ENCODE assay signal across 7 mouse cellular contexts in the genomic region with DNA sequence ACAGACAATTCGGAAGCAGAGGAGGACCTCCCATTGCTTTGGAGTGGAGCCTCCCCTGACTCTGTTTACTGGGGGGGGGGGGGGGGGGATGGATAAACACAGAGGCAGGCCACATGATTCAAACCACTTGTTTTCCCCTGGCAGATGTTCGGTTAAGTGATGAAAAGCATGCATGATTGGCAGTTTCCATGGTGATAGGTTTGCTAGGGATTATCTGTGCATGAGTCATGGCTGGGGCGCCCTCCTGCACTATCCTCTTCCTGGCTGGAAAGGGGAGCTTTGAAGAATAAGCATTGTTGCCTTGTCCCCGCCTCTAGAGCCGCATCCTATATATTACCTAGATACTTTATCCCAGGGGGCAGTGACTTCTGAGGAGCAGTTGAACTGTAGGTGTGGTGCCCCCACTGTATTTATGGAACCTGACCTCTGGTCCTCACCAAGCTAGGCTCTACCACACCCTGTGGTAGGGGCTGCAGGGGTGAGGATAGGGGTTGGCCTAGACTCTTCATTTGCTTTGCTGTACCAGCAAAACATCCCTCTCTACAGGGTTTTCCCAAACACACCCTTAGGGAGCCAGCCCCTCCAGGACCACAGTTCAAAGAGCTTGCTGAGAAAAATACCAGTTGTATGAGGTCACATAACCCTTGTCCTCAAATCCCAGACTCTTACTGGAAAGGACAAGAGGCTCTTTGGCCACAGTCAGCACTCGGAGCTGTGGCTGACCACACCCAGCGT.
A peak's percentile ranks its signal among the peaks of the same experiment; 100 is the strongest.
DNase-seq lines count a peak whose midpoint lies in the region; ATAC-seq and TF ChIP-seq lines count a peak whose summit lies in the region.

No protein-coding gene starts in this region.

- no peak overlapping the region for H3K9ac ChIP-seq in forebrain, postnatal 0 days
- H3K9ac ChIP-seq in intestine, embryonic 15.5 days = no peak overlapping the region

- H3K27ac ChIP-seq in forebrain, postnatal 0 days (ENCODE audit: low read depth, low read length) = no peak overlapping the region
- H3K27ac ChIP-seq in intestine, embryonic 15.5 days = peak overlapping the region; percentile 76

- H3K36me3 ChIP-seq in forebrain, postnatal 0 days (ENCODE audit: insufficient read depth) = no peaks in the 10 kb centered on the region
- H3K36me3 ChIP-seq in intestine, embryonic 15.5 days = no peaks in the 10 kb centered on the region

- no peaks in the 10 kb centered on the region for H3K27me3 ChIP-seq in forebrain, postnatal 0 days (ENCODE audit: insufficient read depth, low read length)
- no peaks in the 10 kb centered on the region for H3K27me3 ChIP-seq in intestine, embryonic 15.5 days (replicated peaks)

- peak; percentile 85 for ATAC-seq in forebrain, postnatal 0 days
- peak; percentile 89 for ATAC-seq in intestine, embryonic 15.5 days

- no peaks in the 10 kb centered on the region for H3K4me1 ChIP-seq in forebrain, postnatal 0 days (ENCODE audit: insufficient read depth)
- peaks cover 10% of the 10 kb centered on the region for H3K4me1 ChIP-seq in intestine, embryonic 15.5 days (replicated peaks)

- 41% methylated on average over 7 of the region's 7 CpGs for WGBS in forebrain, postnatal 0 days
- WGBS in intestine, embryonic 15.5 days = 43% methylated on average over 7 of the region's 7 CpGs

- no peaks in the 10 kb centered on the region for H3K9me3 ChIP-seq in forebrain, postnatal 0 days (ENCODE audit: low read length)
- H3K9me3 ChIP-seq in intestine, embryonic 15.5 days = no peaks in the 10 kb centered on the region

- no peak for TF ChIP-seq CTCF in forebrain, postnatal 0 days (IDR thresholded peaks at IDR 0.05; ENCODE audit: low read depth)

- DNase-seq in ES-CJ7 (ENCODE audit: low read depth, low spot score) = peak; percentile 42
- peak; percentile 70 for DNase-seq in R1 (ENCODE audit: low read depth, low spot score)
- peak; percentile 41 for DNase-seq in forebrain, postnatal 0 days
- peak; percentile 80 for DNase-seq in retina, embryonic 14.5 days (ENCODE audit: low spot score)
- no peak for DNase-seq in spleen, postnatal 36 days (ENCODE audit: low spot score in 2 of 2)
- DNase-seq in layer of hippocampus, adult 11-12 months (ENCODE audit: low spot score) = no peak

- H3K4me3 ChIP-seq in forebrain, postnatal 0 days (ENCODE audit: low read depth, low read length) = no peak overlapping the region
- no peak overlapping the region for H3K4me3 ChIP-seq in intestine, embryonic 15.5 days (replicated peaks)

- H3K4me2 ChIP-seq in forebrain, postnatal 0 days (ENCODE audit: low read depth) = no peak overlapping the region
- no peak overlapping the region for H3K4me2 ChIP-seq in intestine, embryonic 15.5 days (replicated peaks)

Comparison
In these comparisons a context has a peak if more than half of its experiments do, and no peak if none do; other contexts are left out.
1. DNase-seq: peak in ES-CJ7 (single experiment), R1 (single experiment), forebrain, postnatal 0 days (single experiment) and retina, embryonic 14.5 days (single experiment); none in spleen, postnatal 36 days (0 of 2) and layer of hippocampus, adult 11-12 months (single experiment).